Mouse (Mus musculus) brain, embryonic 14.5 days (tissue): ENCODE results near the gene Abcd1.

Experiments used
- CTCF ChIP-seq: fragments of 200-500 bp; IDR thresholded peaks from 2 replicates; pipeline ENCODE4 v1.5.1; 2012; ENCODE audit warnings: inconsistent platforms, mild to moderate bottlenecking, moderate library complexity, borderline replicate concordance; ENCODE audit not compliant: insufficient read depth, insufficient read length; ENCODE audit errors: extremely low read depth
- POLR2A ChIP-seq: fragments of 200-500 bp; IDR thresholded peaks from 2 replicates; pipeline ENCODE4 v1.6.1; 2012; ENCODE audit warnings: mild to moderate bottlenecking, inconsistent platforms, borderline replicate concordance; ENCODE audit not compliant: poor library complexity, insufficient read depth, insufficient read length, severe bottlenecking; ENCODE audit errors: extremely low read depth

GRCm38 (mm10) chrX:73685629-73686028, 30.8 kb upstream of the Abcd1 start:
- TF ChIP-seq POLR2A (no peak), CTCF (no peak)
